Mouse (Mus musculus) left cerebral cortex, postnatal 4 days (tissue): ENCODE measurements at regions not wholly inside any gene's neighbourhood (a gene's known extent, or its start where the extent isn't known, plus 50 kb on each side); places are given as distances from the start of the nearest gene placed in this dataset.
A peak's percentile ranks its signal among the peaks of the same experiment; 100 is the strongest.
"Not testable (repeated sequence)": the region's sequence is repeated elsewhere in the genome, so short reads cannot be mapped to it uniquely, and the experiment has no call there.

ENCODE experiments used
- DNase-seq: peaks from one replicate; pipeline ENCODE4 v3.0.0-alpha.2; 2022
- intact Hi-C: fragments of 180-260 bp; cut with DNase I; formaldehyde crosslinking; loops from one replicate; pipeline ENCODE4 v1.15.1; 2025

DNA sequence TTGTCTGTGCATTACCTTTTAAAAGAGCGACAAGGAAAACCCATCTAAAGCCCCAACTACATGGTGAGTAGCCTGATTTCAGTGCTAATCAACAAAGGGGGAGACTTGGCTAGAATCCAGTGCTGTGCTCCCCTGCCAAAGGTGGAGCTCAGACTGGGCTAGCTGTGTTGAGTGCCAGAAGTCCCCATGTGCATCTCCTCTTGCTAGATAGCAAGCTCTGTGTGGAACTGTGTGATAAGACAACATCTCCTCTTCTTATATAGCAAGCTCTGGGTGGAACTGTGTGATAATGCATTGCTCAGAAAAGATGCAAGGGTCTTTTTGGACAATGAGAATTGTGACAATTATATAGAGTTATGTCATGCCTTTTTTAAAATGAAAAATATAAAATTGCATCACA lies 741.4 kb downstream of the Adam6a start:
- no peak for DNase-seq
- intact Hi-C loops = no loop called here

DNA sequence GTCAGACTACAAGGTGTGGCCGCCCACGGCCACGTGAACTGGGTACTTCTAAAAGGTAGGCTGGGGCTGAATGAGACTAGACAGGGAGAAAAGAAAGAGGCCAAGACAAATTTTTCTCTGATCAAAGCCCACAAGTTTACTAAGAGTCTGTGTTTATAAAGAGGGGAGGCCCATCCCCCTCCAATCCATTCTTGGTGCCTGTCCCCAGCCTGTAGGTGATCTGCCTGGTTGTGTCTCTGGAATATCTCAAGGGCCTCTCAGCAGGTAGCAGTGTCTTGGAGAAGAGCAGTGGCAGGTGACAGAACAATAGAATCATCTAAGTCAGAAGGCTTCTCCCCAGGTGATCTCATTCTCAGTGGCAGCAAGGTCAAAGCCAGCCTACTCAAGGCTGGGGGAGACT lies 743.3 kb downstream of the Adam6a start:
- DNase-seq = no peak
- intact Hi-C loops = no loop called here

DNA sequence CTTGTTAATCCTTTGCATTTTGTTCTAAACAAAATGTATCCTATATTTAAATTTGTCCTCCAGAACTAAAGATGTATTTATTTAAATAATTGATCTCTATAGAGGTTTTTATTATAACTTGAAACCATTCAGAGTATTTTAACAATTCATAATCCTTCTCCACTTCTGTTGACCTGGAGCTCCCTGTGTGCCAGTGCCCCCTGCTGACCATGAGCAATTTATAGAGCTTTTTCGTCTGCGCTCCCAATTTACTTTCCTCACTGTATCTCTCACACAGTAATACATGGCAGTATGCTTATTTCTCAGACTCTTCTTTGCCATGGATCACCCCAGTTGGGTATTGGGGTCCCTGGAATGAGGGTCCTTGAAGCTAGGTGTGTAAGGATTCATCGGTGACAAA lies 747.4 kb downstream of the Adam6a start:
- intact Hi-C loops = no loop called here
- no peak for DNase-seq

DNA sequence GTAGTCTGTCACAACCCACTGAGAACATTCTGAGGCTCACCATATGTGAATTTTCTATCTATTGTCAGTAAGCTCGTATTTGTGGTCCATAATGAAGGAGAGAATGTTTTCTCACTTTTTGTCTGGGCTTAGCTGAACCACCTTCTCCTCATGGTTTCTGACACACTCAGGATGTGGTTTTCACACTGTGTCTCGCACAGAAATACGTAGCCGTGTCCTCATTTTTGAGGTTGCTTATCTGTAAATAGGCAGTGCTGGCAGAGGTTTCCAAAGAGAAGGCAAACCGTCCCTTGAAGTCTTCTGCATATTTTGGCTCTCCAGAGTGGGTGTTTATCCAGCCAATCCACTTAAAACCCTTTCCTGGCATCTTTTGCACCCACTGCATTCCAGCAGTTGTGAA lies 756.1 kb downstream of the Adam6a start:
- DNase-seq = no peak
- intact Hi-C loops = no loop called here

DNA sequence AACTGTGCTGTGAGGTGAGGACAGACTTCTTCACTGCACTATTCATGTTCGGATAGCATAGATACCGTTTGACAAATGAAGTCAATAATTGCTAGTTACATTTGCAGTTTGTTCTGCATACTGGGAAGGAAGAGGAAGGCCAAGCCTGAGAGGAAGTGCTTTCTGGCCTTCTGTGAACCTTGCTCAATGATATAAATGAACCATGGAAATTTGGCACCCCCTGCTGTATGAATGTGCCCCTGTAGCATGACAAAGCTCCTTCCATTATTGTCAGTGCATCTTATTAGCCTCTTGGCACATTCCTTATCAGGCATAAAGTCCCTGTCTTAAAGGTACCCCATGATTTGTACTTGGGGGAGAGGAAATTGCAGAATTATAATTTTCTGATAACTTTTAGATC lies 758.0 kb downstream of the Adam6a start:
- intact Hi-C loops = no loop called here
- DNase-seq = no peak

DNA sequence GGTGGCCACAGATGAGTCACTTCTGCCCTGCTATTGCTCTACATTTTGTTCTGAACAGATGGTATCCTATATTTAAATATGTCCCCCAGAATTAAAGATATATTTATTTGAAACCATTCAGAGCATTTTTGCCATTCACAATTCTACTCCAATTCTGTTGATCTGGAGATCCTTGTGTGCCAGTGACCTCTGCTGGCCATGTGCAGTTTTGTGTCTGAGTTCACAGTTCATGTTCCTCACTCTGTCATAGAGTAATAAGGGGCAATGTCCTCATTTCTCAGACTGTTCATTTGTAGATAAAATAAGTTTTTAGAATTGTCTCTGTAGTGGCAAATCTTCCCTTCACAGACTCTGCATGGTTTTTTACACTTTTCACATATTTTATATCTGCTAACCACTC lies 788.8 kb downstream of the Adam6a start:
- intact Hi-C loops = no loop called here
- no peak for DNase-seq

DNA sequence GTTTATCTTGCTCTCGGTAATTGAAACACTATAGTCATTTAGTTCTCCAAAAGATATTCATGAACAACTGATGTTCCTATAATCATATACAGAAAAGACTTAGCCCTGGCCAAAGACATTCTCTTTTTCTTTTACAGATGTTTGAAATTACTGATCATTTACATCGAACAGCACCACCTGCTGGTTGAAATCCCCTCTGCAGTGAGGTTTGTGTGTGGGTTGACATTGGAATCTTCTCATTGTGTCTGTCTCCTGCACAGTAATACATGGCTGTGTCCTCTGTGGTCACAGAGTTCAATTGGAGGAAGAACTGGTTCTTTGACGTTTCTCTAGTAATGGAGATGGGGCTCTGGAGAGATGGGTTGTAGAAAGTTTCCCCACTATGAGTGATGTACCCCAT lies 822.6 kb downstream of the Adam6a start:
- intact Hi-C loops = no loop called here
- no peak for DNase-seq

DNA sequence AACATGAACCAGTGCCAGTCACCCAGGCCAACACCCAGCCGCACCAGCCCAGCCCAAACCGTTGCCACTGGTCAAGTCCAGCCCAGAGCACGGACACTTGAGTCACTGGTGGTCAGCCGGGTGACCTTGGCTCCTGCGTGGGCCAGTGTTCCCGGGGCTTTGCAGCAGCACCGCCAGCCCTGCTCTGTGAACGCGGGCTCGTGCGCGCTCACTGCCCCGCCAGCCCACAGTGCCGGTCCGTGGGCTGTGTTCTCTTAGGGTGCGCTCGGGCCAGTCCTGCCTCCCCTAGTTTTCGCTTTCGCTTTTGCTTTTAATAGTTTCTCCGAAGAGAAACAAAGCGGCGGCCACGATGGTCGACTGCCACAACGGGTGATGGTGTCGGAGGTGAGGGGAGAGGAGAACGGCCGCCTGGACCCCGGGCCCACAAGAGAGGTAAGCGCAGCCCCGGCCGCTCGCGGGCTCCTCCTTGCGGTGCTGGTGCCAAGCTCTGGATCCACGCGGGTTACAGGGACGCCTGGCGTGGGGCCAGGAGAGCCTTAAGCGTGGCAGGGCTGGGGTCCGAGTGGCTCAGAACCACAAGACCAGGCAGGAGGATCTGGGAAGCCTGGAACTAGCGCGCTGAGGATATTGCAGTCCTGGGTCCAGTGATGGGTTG lies 835.1 kb downstream of the Adam6a start:
- intact Hi-C loops = not testable (repeated sequence)
- peak; percentile 1 for DNase-seq

DNA sequence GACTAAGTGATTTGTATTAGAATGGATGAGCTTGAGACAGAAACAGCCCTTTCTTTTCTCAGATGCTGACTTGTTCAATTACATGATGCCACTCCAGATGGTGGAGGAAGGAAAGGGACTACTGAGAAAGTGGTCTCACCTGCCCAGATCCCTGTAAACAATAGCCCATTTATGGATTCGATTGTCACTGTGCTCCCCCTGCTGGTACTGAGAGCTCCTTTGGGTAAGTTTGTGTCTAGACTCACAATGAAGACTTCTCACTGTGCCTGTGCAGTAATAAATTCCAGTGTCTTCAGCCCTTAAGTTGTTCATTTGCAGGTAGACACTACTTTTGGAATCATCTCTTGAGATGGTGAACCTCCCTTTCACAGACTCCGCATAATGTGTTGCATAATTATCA lies 847.7 kb downstream of the Adam6a start:
- no peak for DNase-seq
- intact Hi-C loops = loop anchor here (10.0 kb wide), 1 partner anchor 443 kb away; no protein-coding TSS in a partner anchor

DNA sequence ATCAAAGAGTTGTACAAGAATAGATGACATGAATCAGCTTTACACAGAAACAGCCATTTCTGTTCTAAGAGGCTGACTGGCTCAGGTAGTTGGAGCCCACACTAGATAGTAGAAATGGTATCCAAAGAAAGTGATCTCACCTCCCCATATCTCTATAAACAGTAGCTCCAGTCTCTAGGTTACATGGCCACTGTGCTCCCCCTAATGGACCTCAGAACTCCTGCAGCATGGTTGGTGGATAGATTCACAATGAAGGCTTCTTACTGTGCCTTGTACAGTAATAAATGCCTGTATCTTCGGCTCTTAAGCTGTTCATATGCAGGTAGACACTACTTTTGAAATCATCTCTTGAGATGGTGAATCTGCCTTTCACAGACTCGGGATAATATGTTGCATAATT lies 862.5 kb downstream of the Adam6a start:
- no peak for DNase-seq
- intact Hi-C loops = no loop called here

DNA sequence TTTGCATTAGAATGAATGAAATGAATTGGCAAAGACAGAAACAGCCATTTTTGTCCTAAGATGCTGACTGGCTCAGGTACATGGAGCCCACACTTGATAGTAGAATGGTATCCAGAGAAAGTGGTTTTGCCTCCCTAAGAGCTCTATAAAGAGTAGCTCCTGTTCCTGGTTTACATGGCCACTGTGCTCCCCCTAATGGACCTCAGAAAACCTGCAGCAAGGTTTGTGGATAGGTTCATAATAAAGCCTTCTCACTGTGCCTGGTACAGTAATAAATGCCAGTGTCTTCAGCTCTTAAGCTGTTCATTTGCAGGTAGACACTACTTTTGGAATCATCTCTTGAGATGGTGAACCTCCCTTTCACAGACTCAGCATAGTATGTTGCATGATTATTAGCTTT lies 890.8 kb downstream of the Adam6a start:
- intact Hi-C loops = no loop called here
- no peak for DNase-seq

DNA sequence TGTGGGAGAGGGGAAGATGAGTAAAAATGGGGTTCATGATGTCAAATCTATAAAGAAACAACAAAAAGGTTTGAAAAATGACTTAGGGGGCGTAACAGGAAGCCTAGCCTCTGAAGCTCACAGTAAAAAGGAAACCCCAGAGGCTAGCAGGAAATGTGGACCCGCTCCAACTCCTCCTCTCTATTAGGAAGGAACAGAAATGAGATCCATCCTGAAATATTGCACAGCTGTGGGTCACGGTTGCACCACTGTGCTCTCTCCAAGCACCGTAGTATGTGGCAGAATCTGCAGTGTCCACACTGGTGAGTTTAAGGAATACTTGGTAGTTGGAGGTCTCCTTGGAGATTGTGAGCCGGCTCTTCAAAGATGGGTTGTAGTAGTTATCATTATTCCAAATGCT lies 918.3 kb downstream of the Adam6a start:
- no peak for DNase-seq
- intact Hi-C loops = no loop called here

DNA sequence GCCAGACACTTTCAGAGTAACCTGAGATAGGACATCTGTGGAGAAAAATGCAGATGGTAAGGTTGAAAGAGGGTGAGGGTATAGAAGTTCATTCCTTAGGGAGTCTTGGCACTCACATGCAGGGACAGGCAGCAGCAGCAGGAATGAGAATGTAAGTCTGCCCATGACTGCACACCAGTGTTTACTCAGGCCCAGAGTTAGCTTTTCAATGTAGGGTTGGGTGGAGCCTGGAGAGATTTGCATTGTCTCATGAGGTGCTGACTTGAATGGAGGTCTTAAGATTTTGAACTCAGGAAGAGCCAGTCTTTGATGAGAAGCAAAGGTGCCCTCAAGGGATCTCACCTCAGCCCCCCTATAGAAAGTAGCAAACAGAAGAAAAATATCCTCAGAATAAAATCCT lies 918.9 kb downstream of the Adam6a start:
- intact Hi-C loops = no loop called here

DNA sequence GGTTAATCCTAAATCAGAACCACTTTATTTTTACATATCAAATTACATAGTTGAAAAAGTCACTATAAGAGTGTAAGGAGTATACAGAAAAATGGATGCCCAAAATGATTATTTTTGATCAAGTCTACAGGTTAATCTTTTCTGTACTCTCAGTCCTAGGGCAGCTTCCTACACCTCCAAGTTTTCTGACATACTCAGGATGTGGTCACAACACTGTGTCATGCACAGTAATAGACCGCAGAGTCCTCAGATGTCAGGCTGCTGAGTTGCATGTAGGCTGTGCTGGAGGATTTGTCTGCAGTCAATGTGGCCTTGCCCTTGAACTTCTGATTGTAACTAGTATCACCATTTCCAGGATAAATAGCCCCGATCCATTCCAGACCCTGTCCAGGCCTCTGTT lies 925.1 kb downstream of the Adam6a start:
- intact Hi-C loops = no loop called here
- DNase-seq = no peak

More for the DNA sequence above, 918.9 kb downstream of the Adam6a start:
- no peak for DNase-seq

DNA sequence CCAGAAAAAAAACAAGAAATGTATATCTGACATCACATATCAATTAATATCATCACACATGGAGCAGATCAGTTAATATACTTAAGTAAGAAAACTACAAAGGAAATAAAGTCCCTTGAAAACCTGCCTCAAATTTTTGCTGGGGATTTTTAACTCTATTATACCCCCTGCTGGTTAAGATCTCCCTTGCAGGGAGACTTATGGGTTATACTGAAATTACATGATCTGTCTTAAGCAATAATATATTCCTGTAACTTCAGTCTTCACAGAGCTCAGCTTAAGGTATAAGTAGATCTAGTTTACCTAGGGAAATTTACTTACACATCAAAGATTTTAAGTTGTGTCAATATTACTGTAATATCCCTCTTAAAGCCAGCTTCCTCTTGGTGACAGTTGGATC lies 929.0 kb downstream of the Adam6a start:
- intact Hi-C loops, DNase-seq: not testable (repeated sequence)

DNA sequence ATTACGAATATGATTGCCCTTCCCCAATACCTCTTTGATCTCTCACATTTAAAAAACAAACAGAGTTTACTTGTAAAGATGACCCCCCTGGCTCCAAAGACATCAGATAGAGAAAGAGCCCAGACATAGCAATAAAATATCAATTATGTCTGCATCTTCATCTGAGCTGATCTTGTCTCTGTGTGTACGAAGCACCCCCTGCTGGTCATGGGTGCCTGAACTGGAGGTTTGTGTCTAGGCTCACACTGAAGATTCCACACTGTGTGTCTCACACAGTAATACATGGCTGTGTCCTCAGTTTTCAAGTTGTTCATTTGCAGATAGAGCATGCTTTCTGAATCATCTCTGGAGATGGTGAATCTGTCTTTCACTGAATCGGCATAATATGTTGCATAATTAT lies 935.0 kb downstream of the Adam6a start:
- intact Hi-C loops = loop anchor here (5.0 kb wide), 1 partner anchor 44 kb away; no protein-coding TSS in a partner anchor

DNA sequence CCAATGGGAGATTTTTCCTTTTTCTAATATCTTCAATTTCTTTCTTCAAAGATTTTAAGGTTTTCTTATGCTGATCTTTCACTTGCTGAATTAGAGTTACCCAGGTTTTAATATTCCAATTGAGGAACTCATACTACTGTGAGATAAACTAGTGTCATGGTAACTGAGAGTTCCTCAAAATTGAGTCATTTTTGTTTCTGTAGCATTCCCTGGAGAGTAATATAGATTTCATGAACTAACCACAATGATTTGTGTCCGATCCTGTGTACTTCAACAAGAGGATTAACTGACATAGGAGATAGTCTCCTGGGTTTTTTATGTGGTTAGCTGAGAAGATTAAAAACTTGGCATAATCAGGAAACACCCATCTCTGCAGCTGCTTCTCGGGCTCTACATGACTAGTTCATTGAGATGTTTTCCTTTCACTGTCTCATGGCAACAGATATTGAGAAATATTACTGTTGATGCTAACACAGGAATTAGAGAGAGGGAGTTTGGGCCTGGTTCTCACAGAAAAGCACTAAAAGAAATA lies 949.9 kb downstream of the Adam6a start:
- intact Hi-C loops, DNase-seq: not testable (repeated sequence)

More for the DNA sequence above, 935.0 kb downstream of the Adam6a start:
- DNase-seq = no peak

DNA sequence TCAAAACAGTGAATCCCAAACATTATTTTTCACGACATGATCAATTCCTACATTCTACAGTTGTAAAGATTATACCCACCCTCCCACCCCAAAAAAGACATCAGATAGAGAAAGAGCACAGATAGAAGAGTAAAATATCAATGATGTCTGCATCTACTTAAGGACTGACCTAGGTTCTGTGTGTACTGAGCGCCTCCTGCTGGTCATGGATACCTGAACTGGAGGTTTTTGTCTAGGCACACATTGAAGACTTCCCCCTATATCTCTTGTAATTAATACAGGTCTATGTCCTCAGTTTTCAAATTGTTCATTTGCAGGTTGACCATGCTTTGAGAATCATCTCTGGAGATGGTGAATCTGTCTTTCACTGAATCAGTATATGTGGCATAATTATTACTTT lies 952.0 kb downstream of the Adam6a start:
- intact Hi-C loops = no loop called here
- no peak for DNase-seq

DNA sequence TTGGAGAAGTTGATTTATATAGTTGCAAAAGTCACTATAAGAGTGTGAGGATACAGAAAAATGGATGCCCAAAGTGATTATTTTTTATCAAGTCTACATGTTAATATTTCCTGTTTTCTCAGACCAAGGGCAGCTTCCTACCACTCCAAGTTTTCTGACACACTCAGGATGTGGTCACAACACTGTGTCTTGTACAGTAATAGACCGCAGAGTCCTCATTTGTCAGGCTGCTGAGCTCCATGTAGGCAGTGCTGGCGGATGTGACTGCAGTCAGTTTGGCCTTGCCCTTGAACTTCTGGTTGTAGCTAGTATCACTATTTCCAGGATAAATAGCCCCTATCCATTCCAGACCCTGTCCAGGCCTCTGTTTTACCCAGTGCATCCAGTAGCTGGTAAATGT lies 969.4 kb downstream of the Adam6a start:
- DNase-seq = no peak
- intact Hi-C loops = no loop called here

DNA sequence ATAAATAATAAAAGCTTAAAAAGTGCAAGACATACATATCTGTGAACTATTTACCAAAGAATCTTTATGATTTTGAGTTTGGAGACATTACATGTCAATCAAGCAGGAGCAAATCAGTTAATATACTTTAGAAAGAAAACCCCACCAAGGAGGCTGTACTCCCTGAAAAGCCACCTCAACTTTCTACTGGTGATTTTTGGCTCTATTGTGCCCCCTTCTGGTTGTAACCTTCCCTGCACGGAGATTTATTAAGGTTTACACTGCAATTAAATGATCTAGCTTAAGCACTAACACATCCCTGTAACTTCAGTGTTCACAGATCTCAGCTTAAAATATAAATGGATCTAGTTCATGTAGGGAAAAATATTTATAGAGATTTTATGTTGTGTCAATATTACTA lies 998.4 kb downstream of the Adam6a start:
- DNase-seq, intact Hi-C loops: not testable (repeated sequence)

DNA sequence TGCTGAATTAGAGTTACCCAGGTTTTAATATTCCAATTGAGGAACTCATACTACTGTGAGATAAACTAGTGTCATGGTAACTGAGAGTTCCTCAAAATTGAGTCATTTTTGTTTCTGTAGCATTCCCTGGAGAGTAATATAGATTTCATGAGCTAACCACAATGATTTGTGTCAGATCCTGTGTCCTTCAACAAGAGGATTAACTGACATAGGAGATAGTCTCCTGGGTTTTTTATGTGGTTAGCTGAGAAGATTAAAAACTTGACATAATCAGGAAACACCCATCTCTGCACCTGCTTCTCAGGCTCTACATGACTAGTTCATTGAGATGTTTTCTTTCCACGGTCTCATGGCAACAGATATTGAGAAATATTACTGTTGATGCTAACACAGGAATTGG lies 1001.2 kb downstream of the Adam6a start:
- DNase-seq, intact Hi-C loops: not testable (repeated sequence)

DNA sequence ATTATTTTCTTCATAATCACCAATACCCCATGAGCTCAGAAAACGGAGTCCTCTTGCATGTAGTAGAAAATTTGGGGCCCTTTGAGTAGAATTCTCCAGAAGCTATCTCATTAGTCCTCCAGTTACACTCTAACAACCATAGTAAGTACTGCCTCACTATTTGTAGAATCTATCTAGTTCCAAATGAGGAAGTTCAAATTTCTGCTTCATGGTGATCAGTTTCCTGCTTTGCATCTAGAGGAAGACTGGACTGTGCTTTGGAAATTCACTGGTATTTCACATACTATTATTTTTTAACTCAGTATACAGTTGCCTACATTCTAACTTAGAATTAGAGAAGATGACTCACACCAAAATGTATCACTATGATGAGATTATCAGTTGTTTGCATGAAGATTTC lies 1018.7 kb downstream of the Adam6a start:
- DNase-seq = no peak
- intact Hi-C loops = no loop called here

DNA sequence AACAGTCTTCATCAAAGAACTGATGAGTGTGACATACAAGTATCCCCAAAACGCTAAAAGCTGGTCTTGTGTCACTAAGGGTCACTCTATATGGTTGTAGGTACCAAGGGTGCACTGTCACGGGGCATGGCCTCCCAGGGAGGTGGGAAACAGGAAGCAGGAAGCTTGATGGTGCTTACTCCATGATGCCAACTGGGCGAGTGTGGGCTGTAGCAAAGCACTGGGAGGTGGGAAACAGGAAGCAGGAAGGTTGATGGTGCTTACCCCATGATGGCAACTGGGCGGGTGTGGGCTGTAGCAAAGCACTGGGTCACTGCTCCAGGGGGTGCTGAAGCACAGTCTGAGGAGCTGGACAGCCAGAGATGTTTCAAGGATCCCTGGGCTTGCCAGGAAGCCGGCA lies 1019.3 kb downstream of the Adam6a start:
- no peak for DNase-seq
- intact Hi-C loops = no loop called here
